Mouse (Mus musculus): ENCODE results near the gene Grik1.

Gene Grik1

GRCm38 (mm10) chr16:88290132-88290772 is at the start of gene Grik1:
TSS of gene Grik1 (minus strand) at chr16:88290265.
- no peak for DNase-seq (ENCODE audit: low read depth, low spot score)

- no peak for DNase-seq (ENCODE audit: low read depth, low spot score)
Observed at GRCm38 (mm10) chr16:88294209-88294608, 4.1 kb upstream of the Grik1 start.

DNA sequence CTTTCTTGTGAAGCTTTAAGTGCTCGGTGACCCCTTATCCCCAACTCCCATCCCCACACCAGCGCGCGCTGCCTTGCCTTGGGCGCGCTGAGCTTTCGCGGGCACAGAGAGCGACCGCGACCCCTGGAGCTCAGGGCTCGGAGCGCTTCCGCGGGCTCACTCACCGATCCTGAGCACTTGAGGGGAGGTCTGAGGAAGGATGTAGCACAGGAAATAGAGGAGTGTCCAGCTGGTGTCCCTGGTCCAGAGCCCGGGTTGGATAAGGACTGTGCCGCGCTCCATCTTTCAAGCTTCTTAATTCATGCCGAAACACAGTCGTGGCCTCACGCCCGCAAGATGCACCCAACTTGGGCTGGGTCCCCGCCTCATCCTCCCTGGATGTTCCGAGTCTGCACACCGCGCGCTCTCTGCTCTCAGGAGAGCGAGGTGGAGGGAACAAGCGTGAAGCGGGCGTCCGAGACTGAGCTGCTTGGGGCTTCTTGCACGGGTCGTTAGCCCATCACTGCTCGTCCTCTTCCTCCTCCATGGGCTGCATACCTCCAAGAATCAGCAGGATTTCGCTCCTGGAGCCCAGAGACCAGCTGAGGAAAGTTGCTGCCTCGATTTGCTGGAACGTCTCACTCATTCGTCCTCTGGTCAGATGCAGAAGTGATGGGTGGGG is 514 bp downstream of the Grik1 start:
- DNase-seq (ENCODE audit: low read depth, low spot score) = no peak

DNA sequence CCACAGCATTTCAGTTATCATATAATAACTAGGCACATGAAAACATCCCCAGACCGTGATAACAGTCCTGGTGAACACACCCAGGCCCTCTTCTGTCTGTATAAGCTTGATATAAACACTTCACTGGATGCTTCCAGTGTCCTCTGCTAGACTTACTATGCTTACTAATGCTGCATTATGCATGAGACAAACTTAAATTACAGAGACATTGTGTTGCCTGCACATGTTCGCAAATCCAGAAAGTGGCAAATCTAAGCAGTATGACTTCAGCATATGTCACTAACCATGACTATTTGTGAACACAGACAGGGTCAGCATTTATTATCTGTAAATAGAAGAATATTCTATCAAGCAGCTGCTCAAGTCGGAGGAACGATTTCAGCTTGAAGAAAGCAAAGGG is 31.7 kb downstream of the Grik1 start:
- DNase-seq (ENCODE audit: low read depth, low spot score) = no peak

DNA sequence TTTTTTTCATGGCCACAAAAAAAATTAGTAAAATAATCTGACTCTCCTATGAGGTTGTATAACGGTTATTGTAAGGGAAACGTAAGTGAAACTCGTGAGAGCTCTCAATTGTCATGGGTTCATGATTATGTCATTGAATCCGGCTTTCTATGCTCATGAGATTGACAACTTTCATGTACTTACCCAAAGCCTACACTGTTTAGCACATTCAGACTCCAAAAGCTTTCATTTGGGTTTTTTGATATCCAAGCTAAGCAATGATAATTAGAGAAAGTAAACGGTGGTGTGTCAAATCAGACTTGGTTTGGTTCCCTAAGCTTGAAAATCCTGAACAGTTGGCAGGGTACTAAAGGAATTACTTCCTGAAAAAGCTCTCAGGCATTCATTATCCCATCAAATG is 33.0 kb downstream of the Grik1 start:
- DNase-seq (ENCODE audit: low read depth, low spot score) = no peak

DNA sequence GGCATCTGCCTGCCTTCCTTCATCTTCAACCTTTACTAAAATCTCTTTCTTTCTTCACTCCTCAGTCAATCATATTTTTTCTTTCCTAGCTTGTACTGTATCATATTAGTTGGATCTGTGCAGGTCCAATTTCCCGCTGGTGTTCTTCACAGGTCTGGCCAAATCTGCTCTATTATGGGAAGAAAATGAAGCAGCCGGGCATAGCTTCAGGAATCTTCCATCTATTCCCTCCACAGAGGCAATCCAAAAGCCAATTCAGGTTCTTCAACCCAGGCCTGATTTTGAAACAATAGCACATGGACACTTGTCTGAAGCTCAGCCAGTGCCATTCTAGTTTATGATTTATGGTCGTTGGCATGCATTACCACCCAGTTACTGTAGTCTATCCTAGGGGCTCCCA is 34.0 kb downstream of the Grik1 start:
- DNase-seq (ENCODE audit: low read depth, low spot score) = no peak

GRCm38 (mm10) chr16:88252676-88253075 is 37.4 kb downstream of the Grik1 start:
- no peak for DNase-seq (ENCODE audit: low read depth, low spot score)

- DNase-seq (ENCODE audit: low read depth, low spot score) = no peak
Observed at GRCm38 (mm10) chr16:88251049-88251448, 39.0 kb downstream of the Grik1 start.

- no peak for DNase-seq (ENCODE audit: low read depth, low spot score)
Observed at GRCm38 (mm10) chr16:88249825-88250224, 40.2 kb downstream of the Grik1 start.

DNA sequence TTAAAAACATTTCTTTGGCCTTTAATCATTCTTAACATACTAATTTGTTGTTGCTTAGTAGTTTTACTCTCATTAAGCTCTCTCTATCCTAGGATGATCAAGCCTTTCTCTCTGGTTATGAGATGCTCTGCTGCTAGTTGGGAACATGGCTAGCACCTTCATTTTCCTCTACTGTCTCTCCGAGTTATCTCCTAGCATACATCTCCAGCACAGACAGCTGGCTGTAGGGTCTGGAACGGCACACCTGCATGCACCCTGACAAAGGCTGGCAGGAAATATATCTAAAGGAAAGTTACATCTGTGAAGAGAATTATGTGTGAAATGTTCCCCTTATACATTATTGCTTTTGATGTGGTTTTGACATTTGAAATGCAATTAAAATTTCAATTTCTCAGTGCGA is 42.5 kb downstream of the Grik1 start:
- no peak for DNase-seq (ENCODE audit: low read depth, low spot score)

DNA sequence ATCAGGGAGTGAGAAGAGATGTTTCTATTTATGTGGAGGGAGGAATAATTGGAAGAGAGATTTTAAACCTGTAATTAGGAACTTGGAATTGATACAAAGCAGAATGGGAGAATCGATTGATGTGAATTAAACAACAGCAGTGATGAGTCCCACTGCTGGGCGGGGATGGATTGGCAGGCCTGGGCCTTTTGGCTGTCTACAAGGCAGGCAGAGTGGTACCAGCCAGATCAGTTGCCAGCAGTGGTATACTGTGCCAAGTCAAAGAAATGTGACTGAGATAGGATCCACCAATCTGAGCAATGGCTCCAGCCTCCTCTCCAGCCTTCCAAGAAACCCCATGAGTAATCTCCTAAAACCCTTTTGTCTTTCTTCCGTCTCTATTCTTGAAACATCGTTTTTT is 45.4 kb downstream of the Grik1 start:
- DNase-seq (ENCODE audit: low read depth, low spot score) = no peak

- no peak for DNase-seq (ENCODE audit: low read depth, low spot score)
Observed at GRCm38 (mm10) chr16:88225616-88226015, 64.4 kb downstream of the Grik1 start.

- DNase-seq (ENCODE audit: low read depth, low spot score) = no peak
Observed at GRCm38 (mm10) chr16:88221932-88222331, 68.1 kb downstream of the Grik1 start.

- DNase-seq (ENCODE audit: low read depth, low spot score) = no peak
Observed at GRCm38 (mm10) chr16:88212531-88212930, 77.5 kb downstream of the Grik1 start.

- DNase-seq (ENCODE audit: low read depth, low spot score) = no peak
Observed at GRCm38 (mm10) chr16:88211852-88212251, 78.2 kb downstream of the Grik1 start.

DNA sequence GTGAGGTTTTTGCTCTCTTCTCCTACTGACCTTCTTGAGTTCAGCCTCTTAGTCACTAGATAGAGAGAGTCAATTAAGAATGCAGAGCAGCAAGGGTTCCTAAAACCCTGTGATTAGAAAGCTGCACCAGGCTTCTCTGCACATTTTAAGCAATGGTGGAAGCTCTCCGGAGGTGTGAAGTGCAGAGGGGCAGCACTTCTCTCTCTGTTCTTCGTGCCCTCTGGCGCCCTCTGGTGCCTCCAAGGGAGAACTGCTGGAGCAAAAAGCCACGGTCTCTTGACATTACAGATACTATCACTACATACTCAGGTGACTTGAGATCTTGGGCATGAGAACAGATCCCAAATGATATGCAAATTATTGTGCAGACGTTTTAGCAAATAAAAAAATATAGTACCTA is 85.7 kb downstream of the Grik1 start:
- peak; percentile 56 for DNase-seq (ENCODE audit: low read depth, low spot score)

GRCm38 (mm10) chr16:88203985-88204384 is 86.1 kb downstream of the Grik1 start:
- DNase-seq (ENCODE audit: low read depth, low spot score) = no peak

- DNase-seq (ENCODE audit: low read depth, low spot score) = peak; percentile 4
Observed at GRCm38 (mm10) chr16:88187433-88188037, 102.5 kb downstream of the Grik1 start.

- DNase-seq (ENCODE audit: low read depth, low spot score) = no peak
Observed at GRCm38 (mm10) chr16:88178813-88179212, 111.3 kb downstream of the Grik1 start.

DNA sequence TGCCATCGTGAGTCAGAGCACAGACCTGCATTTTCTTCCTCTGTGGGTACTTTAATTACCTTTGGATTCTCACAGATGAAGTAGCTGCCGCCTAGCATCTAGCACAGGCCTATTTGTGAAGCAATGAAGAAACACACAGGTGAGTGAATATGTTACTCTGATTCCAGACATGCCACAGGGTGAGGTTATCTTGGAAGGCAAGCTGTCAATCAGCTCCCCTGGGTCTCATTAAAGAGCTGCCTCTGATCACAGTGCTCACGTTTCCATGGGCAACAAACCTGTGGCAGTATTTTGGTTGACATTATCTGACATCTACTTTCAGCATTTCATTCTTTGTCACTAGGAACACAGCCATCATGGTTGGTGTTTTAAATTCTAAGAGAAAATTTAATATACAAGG is 112.7 kb downstream of the Grik1 start:
- no peak for DNase-seq (ENCODE audit: low read depth, low spot score)

DNA sequence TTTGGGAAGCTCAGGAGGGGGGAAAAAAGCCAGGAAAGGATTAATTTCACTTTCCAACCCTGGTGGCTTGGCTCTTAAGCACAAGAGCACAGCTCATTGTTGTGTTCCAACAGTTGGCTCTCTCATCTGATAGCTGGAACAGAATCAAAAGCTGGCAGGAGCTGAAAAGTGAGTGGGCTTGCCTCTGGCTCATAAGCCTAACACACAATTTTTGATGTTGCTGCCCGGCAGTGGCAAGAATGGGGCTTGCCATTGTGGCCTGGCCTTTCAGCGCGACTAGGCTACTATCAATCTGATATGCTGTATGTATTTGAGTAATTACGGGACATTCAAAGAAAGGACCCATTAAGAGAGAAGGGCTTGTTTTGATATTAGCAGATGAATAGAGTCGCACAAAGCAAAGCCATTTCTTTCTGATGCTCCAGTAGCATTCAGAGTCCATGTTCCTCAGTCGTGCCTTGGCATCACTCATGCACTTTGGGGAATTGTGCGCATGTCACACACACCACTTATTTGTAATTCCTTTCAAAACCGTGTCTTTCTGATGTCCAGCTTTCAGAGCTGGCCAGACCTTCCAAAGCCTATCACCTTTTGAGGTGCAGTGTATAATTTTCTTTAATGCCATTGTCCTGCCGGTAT is 115.9 kb downstream of the Grik1 start:
- no peak for DNase-seq (ENCODE audit: low read depth, low spot score)

- no peak for DNase-seq (ENCODE audit: low read depth, low spot score)
Observed at GRCm38 (mm10) chr16:88166547-88166946, 123.5 kb downstream of the Grik1 start.

DNA sequence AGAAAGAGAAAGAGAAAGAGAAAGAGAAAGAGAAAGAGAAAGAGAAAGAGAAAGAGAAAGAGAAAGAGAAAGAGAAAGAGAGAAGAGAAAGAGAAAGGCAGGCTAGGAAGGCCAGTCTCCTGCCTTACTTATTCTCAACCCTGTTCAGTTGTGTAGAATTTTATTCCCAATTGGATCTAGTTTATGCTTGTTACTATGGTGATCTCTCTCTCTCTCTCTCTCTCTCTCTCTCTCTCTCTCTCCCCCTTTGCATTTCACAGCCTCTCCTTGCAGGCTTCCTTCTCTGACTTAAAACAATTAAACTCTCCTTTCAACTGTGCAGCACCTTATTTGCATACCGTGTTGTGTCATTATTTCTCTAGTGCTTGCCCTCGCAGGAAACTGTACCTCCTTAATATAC is 147.5 kb downstream of the Grik1 start:
- DNase-seq (ENCODE audit: low read depth, low spot score) = no peak
